Mouse (Mus musculus): Measurements from ENCODE around the gene Ddi2. TPM values are rescaled to one million over a fixed set of nuclear protein-coding genes. Genes with fewer than 3 reads are reported as not detected.

The Ddi2 gene
- polyA plus RNA-seq, 1 experiment = 12.8 TPM

GRCm38 (mm10) chr4:141643118-141643855 is 79.9 kb downstream of the Ddi2 start:
- no peak overlapping the region for H3K4me3 ChIP-seq (ENCODE audit: insufficient read depth, poor library complexity, severe bottlenecking)
- H3K36me3 ChIP-seq (ENCODE audit: control insufficient read depth, insufficient read depth) = peaks cover 5% of the 10 kb centered on the region
- TF ChIP-seq MYOG (IDR thresholded peaks at IDR 0.05; ENCODE audit: control insufficient read depth, extremely low read depth, insufficient read length) (no peak), MYOD1 (IDR thresholded peaks at IDR 0.05; ENCODE audit: control insufficient read depth, insufficient read length, low read depth) (no peak), MAX (IDR thresholded peaks at IDR 0.05) (no peak), FOSL1 (IDR thresholded peaks at IDR 0.05; ENCODE audit: insufficient read depth, low read length, poor library complexity, severe bottlenecking) (no peak), CEBPB (IDR thresholded peaks at IDR 0.05; ENCODE audit: low read depth) (no peak), USF1 (IDR thresholded peaks at IDR 0.05; ENCODE audit: low read depth) (no peak), CTCF (IDR thresholded peaks at IDR 0.05; ENCODE audit: control insufficient read depth, insufficient read depth, insufficient read length) (no peak)
- H3ac ChIP-seq (ENCODE audit: control insufficient read depth, insufficient read length, low read depth) = no peak overlapping the region
- no peaks in the 10 kb centered on the region for H3K27me3 ChIP-seq (ENCODE audit: control insufficient read depth, insufficient read depth, insufficient read length)
- H3K79me3 ChIP-seq (ENCODE audit: low read depth) = peaks cover 2% of the 10 kb centered on the region
- H3K79me2 ChIP-seq (ENCODE audit: control insufficient read depth, insufficient read depth) = no peaks in the 10 kb centered on the region

- Histone ChIP-seq H3K79me2 (ENCODE audit: control insufficient read depth, insufficient read depth) (no peaks in the 10 kb centered on the region), H3ac (ENCODE audit: control insufficient read depth, insufficient read length, low read depth) (no peak overlapping the region), H3K79me3 (ENCODE audit: low read depth) (peaks cover 2% of the 10 kb centered on the region), H3K27me3 (ENCODE audit: control insufficient read depth, insufficient read depth, insufficient read length) (no peaks in the 10 kb centered on the region), H3K36me3 (ENCODE audit: control insufficient read depth, insufficient read depth) (peaks cover 5% of the 10 kb centered on the region), H3K4me3 (ENCODE audit: insufficient read depth, poor library complexity, severe bottlenecking) (no peak overlapping the region)
- TF ChIP-seq USF1 (IDR thresholded peaks at IDR 0.05; ENCODE audit: low read depth) (no peak), CEBPB (IDR thresholded peaks at IDR 0.05; ENCODE audit: low read depth) (no peak), CTCF (IDR thresholded peaks at IDR 0.05; ENCODE audit: control insufficient read depth, insufficient read depth, insufficient read length) (no peak), FOSL1 (IDR thresholded peaks at IDR 0.05; ENCODE audit: insufficient read depth, low read length, poor library complexity, severe bottlenecking) (no peak), MYOD1 (IDR thresholded peaks at IDR 0.05; ENCODE audit: control insufficient read depth, insufficient read length, low read depth) (no peak), MAX (IDR thresholded peaks at IDR 0.05) (no peak), MYOG (IDR thresholded peaks at IDR 0.05; ENCODE audit: control insufficient read depth, extremely low read depth, insufficient read length) (no peak)
Observed at GRCm38 (mm10) chr4:141641961-141642811, 81.0 kb downstream of the Ddi2 start.

GRCm38 (mm10) chr4:141641353-141641771 is 81.9 kb downstream of the Ddi2 start:
- H3ac ChIP-seq (ENCODE audit: control insufficient read depth, insufficient read length, low read depth) = no peak overlapping the region
- H3K79me2 ChIP-seq (ENCODE audit: control insufficient read depth, insufficient read depth) = no peaks in the 10 kb centered on the region
- peaks cover 5% of the 10 kb centered on the region for H3K36me3 ChIP-seq (ENCODE audit: control insufficient read depth, insufficient read depth)
- no peaks in the 10 kb centered on the region for H3K27me3 ChIP-seq (ENCODE audit: control insufficient read depth, insufficient read depth, insufficient read length)
- no peak overlapping the region for H3K4me3 ChIP-seq (ENCODE audit: insufficient read depth, poor library complexity, severe bottlenecking)
- peaks cover under 1% of the 10 kb centered on the region for H3K79me3 ChIP-seq (ENCODE audit: low read depth)
- TF ChIP-seq MAX (IDR thresholded peaks at IDR 0.05) (no peak), USF1 (IDR thresholded peaks at IDR 0.05; ENCODE audit: low read depth) (no peak)

GRCm38 (mm10) chr4:141639474-141639873 is 83.7 kb downstream of the Ddi2 start:
- Histone ChIP-seq H3K27me3 (ENCODE audit: control insufficient read depth, insufficient read depth, insufficient read length) (no peaks in the 10 kb centered on the region), H3K79me3 (ENCODE audit: low read depth) (no peaks in the 10 kb centered on the region), H3K36me3 (ENCODE audit: control insufficient read depth, insufficient read depth) (peaks cover 5% of the 10 kb centered on the region), H3K79me2 (ENCODE audit: control insufficient read depth, insufficient read depth) (no peaks in the 10 kb centered on the region), H3ac (ENCODE audit: control insufficient read depth, insufficient read length, low read depth) (no peak overlapping the region), H3K4me3 (ENCODE audit: insufficient read depth, poor library complexity, severe bottlenecking) (no peak overlapping the region)
- no peak for TF ChIP-seq CTCF (IDR thresholded peaks at IDR 0.05; ENCODE audit: control insufficient read depth, insufficient read depth, insufficient read length)
- TF ChIP-seq FOSL1 (IDR thresholded peaks at IDR 0.05; ENCODE audit: insufficient read depth, low read length, poor library complexity, severe bottlenecking) = no peak
- TF ChIP-seq MYOG (IDR thresholded peaks at IDR 0.05; ENCODE audit: control insufficient read depth, extremely low read depth, insufficient read length) = no peak
- TF ChIP-seq MYOD1 (IDR thresholded peaks at IDR 0.05; ENCODE audit: control insufficient read depth, insufficient read length, low read depth) = no peak
- TF ChIP-seq USF1 (IDR thresholded peaks at IDR 0.05; ENCODE audit: low read depth) = no peak
- TF ChIP-seq MAX (IDR thresholded peaks at IDR 0.05) = no peak
- TF ChIP-seq CEBPB (IDR thresholded peaks at IDR 0.05; ENCODE audit: low read depth) = no peak

- Histone ChIP-seq H3K79me3 (ENCODE audit: low read depth) (no peaks in the 10 kb centered on the region), H3K27me3 (ENCODE audit: control insufficient read depth, insufficient read depth, insufficient read length) (no peaks in the 10 kb centered on the region), H3K4me3 (ENCODE audit: insufficient read depth, poor library complexity, severe bottlenecking) (no peak overlapping the region), H3ac (ENCODE audit: control insufficient read depth, insufficient read length, low read depth) (no peak overlapping the region), H3K79me2 (ENCODE audit: control insufficient read depth, insufficient read depth) (no peaks in the 10 kb centered on the region), H3K36me3 (ENCODE audit: control insufficient read depth, insufficient read depth) (peaks cover 10% of the 10 kb centered on the region)
- no peak for TF ChIP-seq MYOG (IDR thresholded peaks at IDR 0.05; ENCODE audit: control insufficient read depth, extremely low read depth, insufficient read length)
- TF ChIP-seq FOSL1 (IDR thresholded peaks at IDR 0.05; ENCODE audit: insufficient read depth, low read length, poor library complexity, severe bottlenecking) = no peak
- no peak for TF ChIP-seq MAX (IDR thresholded peaks at IDR 0.05)
- no peak for TF ChIP-seq MYOD1 (IDR thresholded peaks at IDR 0.05; ENCODE audit: control insufficient read depth, insufficient read length, low read depth)
- no peak for TF ChIP-seq CEBPB (IDR thresholded peaks at IDR 0.05; ENCODE audit: low read depth)
- TF ChIP-seq USF1 (IDR thresholded peaks at IDR 0.05; ENCODE audit: low read depth) = no peak
- TF ChIP-seq CTCF (IDR thresholded peaks at IDR 0.05; ENCODE audit: control insufficient read depth, insufficient read depth, insufficient read length) = no peak
Observed at GRCm38 (mm10) chr4:141636693-141637092, 86.5 kb downstream of the Ddi2 start.

Measured in C2C12 (cell line).